Mouse (Mus musculus) retina, adult 2 months (tissue): Measurements from ENCODE around the gene Strada.
"Not testable (repeated sequence)": the region's sequence is repeated elsewhere in the genome, so short reads cannot be mapped to it uniquely, and the experiment has no call there.

Experiments
- DNase-seq: peaks from one replicate; pipeline ENCODE4 v3.0.0-alpha.2; 2012; ENCODE audit warnings: low read depth, low spot score

The Strada gene

GRCm38 (mm10) chr11:106156257-106156656 lies 45.7 kb downstream of the Strada start:
- no peak for DNase-seq

DNA sequence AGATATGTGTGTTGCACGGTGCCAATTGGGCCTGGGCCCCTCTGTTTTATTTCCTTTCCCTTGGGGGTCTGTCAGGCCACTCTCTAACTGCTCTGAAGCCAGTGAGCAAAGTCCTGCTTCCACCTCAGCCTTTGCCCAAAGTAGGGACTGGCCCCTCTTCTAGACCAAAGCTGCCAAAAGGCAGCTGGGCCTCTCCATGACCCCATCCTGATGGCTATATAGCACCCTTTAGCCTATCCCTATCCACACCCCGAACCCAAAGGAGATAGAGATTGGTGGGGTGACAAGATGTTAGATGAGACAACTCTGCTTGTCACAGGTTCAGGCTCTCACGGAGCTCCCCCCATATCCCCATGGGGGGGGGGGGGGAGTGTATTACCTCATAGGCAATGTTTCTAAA lies 46.2 kb downstream of the Strada start:
- DNase-seq: no peak

- no peak for DNase-seq
These were observed 47.2 kb downstream of the Strada start for GRCm38 (mm10) chr11:106154770-106155169.

DNA sequence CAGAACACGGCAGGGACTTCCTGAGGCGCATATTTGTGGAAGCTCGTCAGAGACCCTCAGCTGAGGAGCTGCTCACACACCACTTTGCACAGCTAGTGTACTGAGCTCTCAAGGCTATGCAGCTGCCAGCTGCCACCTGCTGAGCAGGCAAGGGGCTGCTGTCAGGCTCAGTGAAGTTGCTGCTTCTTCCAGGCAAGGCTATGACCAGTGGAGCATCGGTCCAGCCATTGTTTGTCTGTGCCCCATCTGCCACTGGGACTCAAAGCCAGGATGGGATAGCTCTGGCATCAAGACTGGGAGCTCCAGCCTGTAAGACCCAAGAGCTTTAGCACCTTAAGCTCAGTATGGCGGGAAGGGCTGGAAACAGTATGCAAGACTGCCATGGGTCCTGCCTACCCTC lies 47.9 kb downstream of the Strada start:
- no peak for DNase-seq

GRCm38 (mm10) chr11:106152132-106152531 lies 49.8 kb downstream of the Strada start:
- DNase-seq: no peak

DNA sequence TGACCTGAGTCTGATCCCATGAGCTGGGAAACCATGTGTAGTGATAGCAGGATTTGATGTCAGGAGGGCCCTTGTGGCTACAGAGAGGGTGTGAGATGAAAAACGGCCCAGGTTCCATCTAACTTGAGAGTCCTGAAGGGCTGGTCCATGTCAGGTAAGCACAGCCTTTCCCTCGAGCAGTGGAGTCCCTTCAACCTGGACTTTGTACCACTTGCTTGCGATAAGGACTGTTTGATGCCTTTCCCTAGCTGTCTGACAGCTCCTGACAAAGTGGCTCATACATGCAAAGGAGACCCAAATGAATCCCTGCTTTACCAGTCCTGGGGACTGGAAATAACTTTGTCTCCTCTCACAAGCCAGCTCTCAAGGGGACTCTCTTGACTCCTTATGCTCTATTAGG lies 50.7 kb downstream of the Strada start:
- DNase-seq: no peak

- DNase-seq: no peak
These were observed 67.1 kb downstream of the Strada start for GRCm38 (mm10) chr11:106134580-106135528.

DNA sequence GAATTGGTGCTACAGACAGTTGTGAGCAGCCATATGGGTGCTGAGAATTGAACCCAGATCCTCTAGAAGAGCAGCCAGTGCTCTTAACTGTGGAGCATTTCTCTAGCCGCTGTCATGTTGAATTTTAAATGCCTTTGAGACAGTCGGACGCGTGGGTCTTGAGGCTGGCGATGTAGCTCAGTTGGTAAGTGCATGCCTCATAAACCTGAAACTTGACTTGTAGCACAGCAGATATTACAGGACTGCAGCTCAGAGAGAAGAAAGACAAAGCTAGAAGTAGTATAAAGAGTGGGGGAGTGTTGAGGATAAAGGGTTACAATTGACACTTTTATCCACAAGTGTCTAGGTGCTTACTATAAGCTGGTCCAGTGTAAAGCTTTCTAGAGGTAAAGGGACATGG lies 69.5 kb downstream of the Strada start:
- DNase-seq: no peak

DNA sequence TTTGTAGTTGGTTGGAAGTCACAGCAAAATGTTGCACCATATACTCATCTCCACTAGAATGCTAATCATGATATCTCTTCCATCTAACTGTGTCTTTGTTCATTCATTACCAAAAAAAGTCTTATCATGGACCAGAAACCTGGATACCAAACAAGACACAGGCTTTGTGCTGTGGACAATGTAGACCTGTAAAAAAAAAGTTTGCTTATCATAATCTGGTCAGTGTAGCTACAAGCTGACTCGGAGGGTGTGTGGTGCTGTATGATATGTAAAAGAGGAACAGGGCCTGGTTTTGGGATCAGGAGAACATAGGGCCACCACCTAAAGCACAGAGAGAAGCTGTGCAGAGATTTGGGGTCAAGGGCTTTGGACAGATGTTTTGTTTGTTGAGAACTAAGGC lies 72.5 kb downstream of the Strada start:
- DNase-seq: no peak

DNA sequence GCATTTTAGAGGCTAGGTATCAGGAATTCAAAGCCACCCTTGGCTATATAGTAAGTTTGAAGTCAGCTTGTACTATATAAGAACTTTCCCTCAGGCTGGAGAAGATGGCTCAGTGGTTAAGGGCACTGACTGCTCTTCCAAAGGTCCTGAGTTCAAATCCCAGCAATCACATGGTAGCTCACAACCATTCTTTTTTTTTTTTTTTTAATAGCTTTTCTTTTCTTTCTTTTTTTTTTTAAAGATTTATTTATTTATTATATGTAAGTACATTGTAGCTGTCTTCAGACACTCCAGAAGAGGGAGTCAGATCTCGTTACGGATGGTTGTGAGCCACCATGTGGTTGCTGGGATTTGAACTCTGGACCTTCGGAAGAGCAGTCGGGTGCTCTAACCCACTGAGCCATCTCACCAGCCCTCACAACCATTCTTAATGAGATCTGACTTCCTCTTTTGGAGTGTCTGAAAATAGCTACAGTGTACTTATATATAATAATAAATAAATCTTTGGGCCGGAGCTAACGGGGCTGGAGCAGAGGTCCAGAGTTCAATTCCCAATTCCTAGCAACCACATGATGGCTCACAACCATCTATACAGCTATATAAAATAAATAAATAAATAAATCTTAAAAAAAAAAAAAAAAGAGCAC lies 75.1 kb downstream of the Strada start:
- not testable (repeated sequence) for DNase-seq

- no peak for DNase-seq
These were observed 76.1 kb downstream of the Strada start for GRCm38 (mm10) chr11:106125827-106126226.

DNA sequence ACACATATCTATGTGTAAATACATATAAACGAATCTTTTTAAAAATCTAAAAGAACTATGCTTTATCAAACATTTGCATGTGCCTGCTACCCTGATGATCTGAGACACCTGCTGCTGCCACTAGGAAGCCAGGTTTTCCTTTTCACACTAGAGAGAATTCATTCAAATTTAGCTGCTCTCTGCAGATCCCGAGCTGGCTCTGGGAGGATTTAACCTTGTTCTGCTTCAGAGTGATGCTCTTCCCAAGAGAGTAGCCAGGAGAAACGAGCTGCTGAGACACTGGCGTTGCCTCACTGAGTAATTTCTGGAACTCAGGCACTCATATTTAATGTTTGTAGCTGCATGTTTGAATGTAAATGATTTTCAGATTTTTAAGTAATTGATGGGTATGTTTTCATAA lies 77.2 kb downstream of the Strada start:
- DNase-seq: no peak

DNA sequence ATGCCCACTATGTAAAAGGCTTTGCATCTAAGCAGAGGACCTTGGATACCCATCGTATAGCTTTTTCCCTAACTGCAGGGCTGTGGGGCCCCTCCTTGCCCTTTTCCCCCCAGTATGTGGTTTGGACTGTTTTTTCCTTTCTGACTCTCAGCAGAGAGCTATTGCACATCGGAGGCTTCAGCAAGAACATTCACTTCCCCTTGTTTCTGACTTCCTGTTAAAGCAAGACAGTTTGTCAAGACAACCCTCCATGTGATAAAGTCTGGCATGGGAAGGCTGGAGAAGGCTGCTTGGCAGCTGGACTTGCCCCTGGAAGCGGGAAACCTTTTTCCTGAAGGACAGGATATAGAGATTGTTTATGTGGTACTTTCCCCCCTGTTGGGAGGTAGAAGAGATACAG lies 79.2 kb downstream of the Strada start:
- DNase-seq: no peak

- no peak for DNase-seq
These were observed 79.7 kb downstream of the Strada start for GRCm38 (mm10) chr11:106122221-106122620.
